Mouse (Mus musculus) cerebellum, postnatal 25 days (tissue): ENCODE results near the gene Trim54.

Experiments
- DNase-seq, 2 experiments: peaks; one replicate each; pipeline ENCODE4 v3.0.0; 2021; ENCODE audit warnings: mixed read lengths in 2 of 2

Gene Trim54

DNA sequence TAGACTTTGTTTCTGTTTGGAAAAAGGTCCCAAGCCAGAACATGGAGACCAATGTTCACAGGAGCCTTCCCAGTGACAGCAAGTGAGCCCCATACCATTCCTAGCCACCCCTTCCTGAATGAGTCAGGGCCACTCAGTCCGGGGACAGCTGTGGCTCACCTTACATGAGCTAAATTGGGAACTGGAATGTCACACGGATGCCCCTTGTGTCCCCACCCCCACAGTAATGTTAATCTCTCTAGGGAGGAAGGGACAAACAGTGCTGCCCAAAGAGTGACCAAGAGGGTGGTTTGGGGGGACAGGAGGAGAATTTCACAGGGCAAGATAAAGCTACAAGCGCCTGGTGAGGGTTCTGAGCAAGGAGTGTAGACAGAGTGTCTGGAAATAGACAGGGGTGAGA is at the start of gene Trim54:
Trim54 (plus strand) TSS at position 359 of the 400 bp plus-strand sequence.
- no peak for DNase-seq

- no peak for DNase-seq
Observed at GRCm38 (mm10) chr5:31069810-31070209, 46.7 kb upstream of the Trim54 start.

DNA sequence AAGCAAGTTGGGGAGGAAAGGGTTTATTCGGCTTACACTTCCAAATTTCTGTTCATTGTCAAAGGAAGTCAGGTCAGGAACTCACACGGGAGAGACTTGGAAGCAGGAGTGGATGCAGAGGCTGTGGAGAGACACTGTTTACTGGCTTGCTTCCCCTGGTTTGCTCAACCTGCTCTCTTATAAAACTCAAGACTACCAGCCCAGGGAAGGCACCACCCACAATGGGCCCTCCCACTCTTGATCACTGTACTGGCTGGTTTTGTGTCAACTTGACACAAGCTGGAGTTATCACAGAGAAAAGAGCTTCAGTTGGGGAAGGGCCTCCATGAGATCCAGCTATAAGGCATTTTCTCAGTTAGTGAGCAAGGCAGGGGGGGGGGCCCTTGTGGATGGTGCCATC is 45.5 kb upstream of the Trim54 start:
- no peak for DNase-seq

GRCm38 (mm10) chr5:31071821-31072220 is 44.7 kb upstream of the Trim54 start:
- DNase-seq: no peak

DNA sequence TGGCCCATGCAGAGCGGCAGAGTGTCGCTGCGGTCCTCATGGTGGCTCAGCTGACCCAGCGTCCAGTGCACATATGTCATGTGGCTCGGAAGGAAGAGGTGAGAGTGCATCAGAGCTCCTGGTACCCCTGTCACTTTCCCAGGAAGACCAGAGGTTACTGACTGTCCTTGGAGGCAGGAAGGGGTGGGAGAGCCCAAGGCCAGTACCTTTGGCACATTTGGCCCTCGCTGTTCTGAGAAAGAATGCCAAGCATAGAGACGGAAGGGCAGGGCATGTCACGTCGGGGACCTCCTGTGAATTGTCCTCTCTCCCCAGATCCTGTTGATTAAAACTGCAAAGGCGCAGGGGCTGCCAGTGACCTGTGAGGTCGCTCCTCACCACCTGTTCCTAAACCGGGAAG is 43.3 kb upstream of the Trim54 start:
- DNase-seq: no peak

- no peak for DNase-seq
Observed at GRCm38 (mm10) chr5:31076346-31076745, 40.2 kb upstream of the Trim54 start.

DNA sequence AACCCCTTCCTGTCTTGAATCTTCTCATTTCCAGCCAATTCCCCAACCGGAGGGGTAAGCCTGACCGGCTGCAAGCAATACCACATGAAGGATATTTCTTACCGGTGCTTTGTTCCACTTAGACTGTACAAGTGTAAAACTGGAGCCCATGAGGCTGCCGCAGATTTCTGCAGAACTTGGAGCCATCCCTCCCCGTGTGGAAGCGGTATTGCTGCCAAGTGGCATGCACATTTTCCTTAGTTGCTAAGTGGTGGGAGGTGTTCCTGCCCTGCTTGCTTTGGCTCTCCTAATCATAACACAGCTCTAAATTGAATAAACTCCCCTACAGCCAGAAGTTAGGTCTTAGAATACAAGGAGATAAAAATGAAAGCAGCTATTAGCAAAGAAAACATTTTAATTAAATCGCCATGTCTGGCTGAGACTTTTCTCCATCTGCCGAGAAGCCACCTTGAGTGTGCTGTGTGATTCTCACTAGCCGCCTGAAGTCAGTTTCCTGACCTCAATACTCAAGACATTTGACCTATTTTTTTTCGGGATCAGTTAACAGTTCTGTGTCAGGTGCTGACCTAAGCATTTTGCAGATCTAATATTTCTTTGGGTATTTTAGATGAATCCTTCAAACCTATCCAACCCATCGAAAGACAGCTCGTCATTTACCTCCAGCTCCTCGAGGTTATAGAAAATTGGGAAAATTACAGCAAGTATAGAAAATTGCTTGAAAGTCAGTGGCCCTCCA is 36.3 kb upstream of the Trim54 start:
- DNase-seq: peak in 1 of 2 experiments; percentile 40

DNA sequence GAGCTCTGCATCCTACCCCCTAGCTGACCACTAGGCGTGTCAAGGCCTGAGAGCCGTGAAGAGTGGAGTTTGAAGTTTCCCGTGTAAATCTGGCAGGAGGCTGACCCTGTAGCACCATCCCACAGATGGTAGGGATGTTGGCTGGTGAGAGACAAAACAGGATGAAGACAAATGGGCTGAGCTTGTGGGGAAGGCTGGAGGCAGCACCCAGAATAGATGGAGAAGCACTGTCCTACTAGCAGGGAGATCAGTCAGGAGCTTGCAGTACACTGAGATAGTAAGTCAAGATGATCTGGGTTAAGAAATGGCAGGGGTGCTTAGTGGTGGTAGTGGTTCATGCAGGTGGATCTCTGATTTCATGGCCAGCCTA is 35.7 kb upstream of the Trim54 start:
- DNase-seq: no peak

DNA sequence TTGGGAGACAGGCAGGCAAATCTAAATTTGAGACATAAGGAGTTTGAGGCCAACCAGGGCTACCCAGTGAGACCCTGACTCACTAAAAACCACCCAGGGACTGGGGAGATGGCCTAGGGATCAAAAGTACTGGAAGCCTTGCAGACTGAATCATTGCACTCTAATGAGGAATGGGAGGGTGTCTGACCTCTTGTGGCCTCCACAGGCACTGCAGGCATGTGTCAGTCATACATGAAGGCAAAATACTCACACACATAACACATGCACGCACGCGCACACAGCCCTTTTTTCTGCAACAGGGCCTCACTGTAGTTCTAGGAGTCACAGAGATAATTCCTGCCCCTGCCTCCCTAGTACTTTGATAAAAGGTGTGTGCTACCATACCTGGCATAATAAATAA is 35.1 kb upstream of the Trim54 start:
- DNase-seq: peak in 1 of 2 experiments; percentile 65

GRCm38 (mm10) chr5:31082355-31082754 is 34.2 kb upstream of the Trim54 start:
- DNase-seq: peak in 1 of 2 experiments; percentile 64

- DNase-seq: no peak
Observed at GRCm38 (mm10) chr5:31082935-31083625, 33.4 kb upstream of the Trim54 start.

DNA sequence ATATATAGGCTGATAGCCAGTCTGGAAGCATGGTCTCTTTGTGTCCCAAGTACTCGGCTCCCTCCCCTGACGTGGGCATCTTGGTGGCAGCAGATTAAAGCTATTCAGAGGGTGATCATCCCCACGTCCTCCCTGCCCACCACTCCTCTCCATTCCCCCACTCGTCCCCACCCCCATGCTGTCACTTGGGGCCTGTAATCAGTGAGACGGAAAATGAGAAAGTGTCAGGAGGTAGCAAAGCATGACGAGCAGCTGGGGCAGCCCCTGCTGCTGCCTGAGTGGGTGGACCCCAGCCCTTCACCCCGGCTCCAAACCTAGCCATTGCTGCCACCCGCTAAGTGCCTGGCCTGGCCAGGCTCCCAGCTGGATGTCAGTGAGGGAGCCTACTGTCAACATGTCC is 32.6 kb upstream of the Trim54 start:
- no peak for DNase-seq

- DNase-seq: no peak
Observed at GRCm38 (mm10) chr5:31086606-31087005, 29.9 kb upstream of the Trim54 start.

- DNase-seq: no peak
Observed at GRCm38 (mm10) chr5:31087131-31087530, 29.4 kb upstream of the Trim54 start.

DNA sequence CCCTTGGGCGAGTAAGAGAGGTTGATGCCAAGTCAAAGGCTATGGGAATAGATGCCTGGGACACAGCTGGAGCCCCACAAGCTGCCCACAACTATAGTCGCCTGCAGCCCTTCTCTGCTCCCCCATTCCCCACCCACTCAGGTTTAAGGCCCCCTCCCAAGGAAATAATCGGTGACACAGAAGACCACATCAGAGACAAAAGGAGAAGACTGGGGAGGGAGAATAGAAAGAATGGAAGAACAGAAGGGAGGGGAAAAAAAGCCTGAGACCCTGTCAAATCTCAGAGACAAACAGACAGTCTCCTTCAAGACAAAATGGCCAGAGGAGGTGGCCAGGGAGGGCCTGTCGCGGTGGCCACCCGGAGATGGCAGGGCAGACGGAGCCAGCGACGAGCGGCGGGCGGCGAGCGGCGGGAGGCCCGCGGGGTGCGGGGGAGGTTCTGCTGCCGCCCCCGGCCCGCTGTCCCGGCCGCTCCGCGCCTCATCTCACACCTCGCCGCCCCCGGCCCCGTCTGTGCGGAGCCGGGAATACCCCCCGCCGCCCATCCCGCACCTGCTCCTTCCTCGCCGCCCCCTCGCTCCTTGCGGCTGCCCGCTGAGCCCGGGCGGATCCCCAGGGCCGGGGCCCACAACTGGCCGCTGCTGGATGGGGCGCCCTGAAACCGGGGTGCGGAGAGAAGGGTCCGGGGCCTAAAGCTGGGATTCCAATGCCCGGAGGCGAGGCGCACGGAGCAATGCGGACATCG is 24.1 kb upstream of the Trim54 start:
- no peak for DNase-seq

GRCm38 (mm10) chr5:31093151-31094041 is 23.1 kb upstream of the Trim54 start:
- peak in 1 of 2 experiments; percentile 38 for DNase-seq

GRCm38 (mm10) chr5:31094100-31094798 is 22.3 kb upstream of the Trim54 start:
- no peak for DNase-seq

DNA sequence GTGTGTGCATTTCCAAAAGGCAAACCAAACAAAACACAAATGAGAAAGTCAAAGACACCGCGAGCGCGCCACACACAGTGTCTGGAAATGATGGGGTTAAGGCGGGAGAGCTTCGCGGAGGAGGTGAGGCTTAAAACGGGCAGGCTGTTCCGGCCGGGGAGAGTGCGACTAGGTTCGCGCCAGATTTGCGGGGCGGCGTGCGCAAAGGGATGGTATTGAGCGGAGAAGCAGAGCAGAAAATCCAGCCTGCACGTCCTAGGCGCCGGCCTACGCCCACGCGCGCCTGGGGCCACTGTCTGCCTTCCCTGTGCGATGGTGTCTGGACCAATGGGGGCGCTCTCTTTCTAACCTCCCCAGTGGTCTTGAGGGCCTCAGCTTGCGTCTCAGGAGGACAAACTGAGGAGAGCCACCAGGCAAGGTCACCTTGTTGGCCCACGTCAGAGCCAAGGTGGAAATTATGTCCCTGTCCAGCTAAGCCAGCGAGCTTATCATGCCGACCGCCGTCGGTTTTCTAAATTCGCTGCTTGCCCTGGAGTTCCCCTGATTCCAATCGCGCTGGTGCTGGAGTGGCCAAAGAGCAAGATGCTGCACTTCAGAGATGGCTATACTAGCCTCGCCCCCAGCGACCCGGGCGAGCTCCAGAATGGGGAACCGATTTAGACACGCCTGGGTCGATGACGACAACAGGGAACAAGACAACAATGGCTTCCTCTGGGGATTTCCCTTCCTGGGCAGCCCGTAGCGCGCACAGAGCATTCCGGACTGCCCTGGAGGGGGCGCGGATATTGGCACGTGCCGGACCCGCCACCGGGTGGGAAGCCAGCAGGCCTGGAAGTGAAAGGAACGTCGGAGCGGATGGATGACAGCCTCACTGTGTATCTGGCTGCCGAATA is 21.5 kb upstream of the Trim54 start:
- DNase-seq: peak in 1 of 2 experiments; percentile 38

GRCm38 (mm10) chr5:31095711-31096480 is 20.6 kb upstream of the Trim54 start:
- no peak for DNase-seq

DNA sequence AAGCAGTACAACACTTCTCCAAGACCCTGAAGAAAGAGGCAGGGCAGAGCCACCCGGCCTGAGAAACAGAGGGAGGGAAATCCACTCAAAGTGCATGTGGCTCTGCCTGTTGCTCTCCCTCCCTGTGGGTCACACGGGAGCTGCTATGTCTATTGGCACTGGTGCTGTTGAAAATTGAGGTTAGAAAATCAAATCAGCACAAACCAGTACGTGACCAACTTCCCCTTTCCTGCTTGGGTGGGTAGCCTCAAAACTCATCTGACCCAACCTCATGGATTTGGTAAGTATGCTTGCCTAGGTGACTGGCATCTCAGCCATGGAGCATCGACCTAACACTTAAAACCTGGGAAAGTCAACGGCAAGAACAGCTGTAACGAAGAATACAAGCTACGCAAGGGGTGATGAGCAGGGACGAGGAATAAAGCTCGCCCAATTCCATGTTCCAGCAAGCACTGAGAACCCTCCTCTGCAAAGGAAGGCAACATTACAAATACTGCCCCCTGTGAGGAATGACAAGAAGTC is 10.6 kb upstream of the Trim54 start, which contains the start of gene Dnajc5g:
Dnajc5g (plus strand) TSS at position 472 of the 522 bp plus-strand sequence.
- no peak for DNase-seq
